Mouse (Mus musculus) frontal cortex, postnatal 36 days (tissue): ENCODE measurements at regions not wholly inside any gene's neighbourhood (a gene's known extent, or its start where the extent isn't known, plus 50 kb on each side); places are given as distances from the start of the nearest gene placed in this dataset.
A peak's percentile ranks its signal among the peaks of the same experiment; 100 is the strongest.

Experiments used
- DNase-seq, 2 experiments: peaks; one replicate each; pipeline ENCODE4 v3.0.0; 2022; ENCODE audit warnings: low spot score in 2 of 2

- DNase-seq, result no peak
Observed at GRCm38 (mm10) chr15:25305801-25306200, 107.8 kb downstream of the Basp1 start.

- DNase-seq, result no peak
Observed at GRCm38 (mm10) chr15:25303379-25303778, 110.2 kb downstream of the Basp1 start.

GRCm38 (mm10) chr15:25302671-25303294 is 110.8 kb downstream of the Basp1 start:
- peak in 1 of 2 experiments; percentile 35 for DNase-seq

- DNase-seq, result no peak
Observed at GRCm38 (mm10) chr15:25301810-25302209, 111.8 kb downstream of the Basp1 start.

GRCm38 (mm10) chr15:25297278-25297677 is 116.3 kb downstream of the Basp1 start:
- no peak for DNase-seq

- DNase-seq, result no peak
Observed at GRCm38 (mm10) chr15:25296714-25297113, 116.8 kb downstream of the Basp1 start.

GRCm38 (mm10) chr15:25295753-25296152 is 117.8 kb downstream of the Basp1 start:
- no peak for DNase-seq

- DNase-seq, result peak; percentile 17 to 47
Observed at GRCm38 (mm10) chr15:25291231-25291691, 122.3 kb downstream of the Basp1 start.

GRCm38 (mm10) chr15:25287850-25288249 is 125.7 kb downstream of the Basp1 start:
- no peak for DNase-seq

GRCm38 (mm10) chr15:25284354-25285199 is 129.0 kb downstream of the Basp1 start:
- DNase-seq, result no peak

GRCm38 (mm10) chr15:25283713-25284112 is 129.9 kb downstream of the Basp1 start:
- no peak for DNase-seq

GRCm38 (mm10) chr15:25282346-25282745 is 131.2 kb downstream of the Basp1 start:
- no peak for DNase-seq

GRCm38 (mm10) chr15:25281942-25282341 is 131.6 kb downstream of the Basp1 start:
- DNase-seq, result no peak

- no peak for DNase-seq
Observed at GRCm38 (mm10) chr15:25278317-25279156, 135.0 kb downstream of the Basp1 start.

- no peak for DNase-seq
Observed at GRCm38 (mm10) chr15:25276227-25276626, 137.3 kb downstream of the Basp1 start.

GRCm38 (mm10) chr15:25271886-25272285 is 141.7 kb downstream of the Basp1 start:
- DNase-seq, result no peak

- peak in 1 of 2 experiments; percentile 13 for DNase-seq
Observed at GRCm38 (mm10) chr15:25270349-25270748, 143.2 kb downstream of the Basp1 start.

GRCm38 (mm10) chr15:25269345-25269996 is 144.1 kb downstream of the Basp1 start:
- DNase-seq, result peak in 1 of 2 experiments; percentile 24

GRCm38 (mm10) chr15:25268436-25268835 is 145.1 kb downstream of the Basp1 start:
- DNase-seq, result no peak

GRCm38 (mm10) chr15:25267509-25267908 is 146.1 kb downstream of the Basp1 start:
- no peak for DNase-seq
